20 mouse cellular contexts compared by ENCODE assay signal in genomic region chr2:161331850-161332365, GRCm38 (mm10).
A peak's percentile ranks its signal among the peaks of the same experiment; 100 is the strongest.
DNase-seq lines count a peak whose midpoint lies in the region; ATAC-seq and TF ChIP-seq lines count a peak whose summit lies in the region.
"Had no signal": no experiment of that assay in that cellular context is flagged by ENCODE, and none has a peak within 500 bp of the region (broad histone marks: within the 10 kb centered on the region; RNA-seq: fewer than 3 reads in every experiment).

No protein-coding gene starts in this region.

- no peak overlapping the region for H3K4me2 ChIP-seq in lung, embryonic 16.5 days (ENCODE audit: low read depth, low read length)
- no peak overlapping the region for H3K4me2 ChIP-seq in myocyte (ENCODE audit: low read depth)
- H3K4me2 ChIP-seq in kidney, embryonic 14.5 days (replicated peaks; ENCODE audit: low read depth, low read length), result no peak overlapping the region
- H3K4me2 ChIP-seq: heart, embryonic 12.5 days; hindbrain, embryonic 15.5 days; limb, embryonic 13.5 days; liver, embryonic 15.5 days; neural tube, embryonic 13.5 days had no signal

- no peak overlapping the region for H3ac ChIP-seq in myocyte (ENCODE audit: control insufficient read depth, insufficient read length)

- no peaks in the 10 kb centered on the region for H3K79me2 ChIP-seq in myocyte (ENCODE audit: control insufficient read depth, insufficient read depth)

- no peak for DNase-seq in frontal cortex, postnatal 10 days (ENCODE audit: low spot score in 2 of 2)
- DNase-seq in lung, adult 18-20 months, result peak; percentile 6 to 39
- DNase-seq in lung, adult 2 months, result no peak
- no peak for DNase-seq in left cerebral cortex, adult 8-10 months (ENCODE audit: low spot score in 2 of 2)
- DNase-seq: cerebellum, postnatal 36 days; gastrocnemius, postnatal 10 days; right cerebral cortex, postnatal 25 days had no signal

- no peak for TF ChIP-seq CTCF in lung, adult 2 months (IDR thresholded peaks at IDR 0.05; ENCODE audit: insufficient read depth, low read length)

- no peaks in the 10 kb centered on the region for H3K4me1 ChIP-seq in lung, adult 2 months (ENCODE audit: control insufficient read depth, insufficient read depth, low read length)
- no peaks in the 10 kb centered on the region for H3K4me1 ChIP-seq in lung, embryonic 16.5 days (replicated peaks; ENCODE audit: control insufficient read depth, insufficient read depth, low read length)
- no peaks in the 10 kb centered on the region for H3K4me1 ChIP-seq in kidney, embryonic 14.5 days (ENCODE audit: control insufficient read depth, insufficient read depth, low read length)
- H3K4me1 ChIP-seq: heart, embryonic 12.5 days; liver, embryonic 15.5 days had no signal

- WGBS in lung, adult 2 months, result 59% methylated on average over 10 of the region's 10 CpGs
- 45% methylated on average over 10 of the region's 10 CpGs for WGBS in lung, embryonic 16.5 days
- 88% methylated on average over 10 of the region's 10 CpGs for WGBS in kidney, embryonic 14.5 days

- no peak for TF ChIP-seq POLR2A in lung, adult 2 months (IDR thresholded peaks at IDR 0.05; ENCODE audit: borderline replicate concordance, extremely low read depth, low read depth, low read length)
- no peak for TF ChIP-seq POLR2A in myocyte (IDR thresholded peaks at IDR 0.05; ENCODE audit: insufficient read length, low read depth)

- peak; percentile 62 for ATAC-seq in frontal cortex, adult (ENCODE audit: low TSS enrichment)
- peak; percentile 92 for ATAC-seq in lung, embryonic 16.5 days (ENCODE audit: low read depth)
- ATAC-seq in kidney, embryonic 14.5 days (ENCODE audit: low FRiP score, low TSS enrichment), result no peak
- ATAC-seq: intestine, postnatal 0 days had no signal

- H3K36me3 ChIP-seq in lung, embryonic 16.5 days (ENCODE audit: control insufficient read depth, insufficient read depth, low read length), result no peaks in the 10 kb centered on the region
- H3K36me3 ChIP-seq in myocyte (ENCODE audit: control insufficient read depth, insufficient read depth), result no peaks in the 10 kb centered on the region
- H3K36me3 ChIP-seq in kidney, embryonic 14.5 days (ENCODE audit: control insufficient read depth, insufficient read depth, low read length), result no peaks in the 10 kb centered on the region
- H3K36me3 ChIP-seq: heart, embryonic 12.5 days; hindbrain, embryonic 15.5 days; limb, embryonic 13.5 days; liver, embryonic 15.5 days; neural tube, embryonic 13.5 days had no signal

- H3K27ac ChIP-seq in lung, embryonic 16.5 days (ENCODE audit: low read length), result no peak overlapping the region
- H3K27ac ChIP-seq in kidney, embryonic 14.5 days (ENCODE audit: low read depth, low read length), result no peak overlapping the region
- H3K27ac ChIP-seq: kidney, postnatal 0 days; layer of hippocampus, adult 2 months; left cerebral cortex, adult 2 months; limb, embryonic 13.5 days; liver, embryonic 15.5 days; neural tube, embryonic 13.5 days had no signal

- peaks cover 2% of the 10 kb centered on the region; the same call in 1 of the 2 replicates for H3K9me3 ChIP-seq in lung, embryonic 16.5 days (ENCODE audit: control insufficient read depth, low read length)
- no peaks in the 10 kb centered on the region for H3K9me3 ChIP-seq in kidney, embryonic 14.5 days (ENCODE audit: control insufficient read depth, low read length)
- H3K9me3 ChIP-seq: hindbrain, embryonic 15.5 days; limb, embryonic 13.5 days; liver, embryonic 15.5 days had no signal

- H3K27me3 ChIP-seq in lung, embryonic 16.5 days (ENCODE audit: control insufficient read depth, insufficient read depth, low read depth, low read length), result peaks cover 2% of the 10 kb centered on the region; the same call in 1 of the 2 replicates
- H3K27me3 ChIP-seq in myocyte (ENCODE audit: control insufficient read depth, insufficient read depth, insufficient read length), result no peaks in the 10 kb centered on the region
- no peaks in the 10 kb centered on the region for H3K27me3 ChIP-seq in kidney, embryonic 14.5 days (ENCODE audit: control insufficient read depth, insufficient read depth, low read length)
- H3K27me3 ChIP-seq: heart, embryonic 12.5 days; hindbrain, embryonic 15.5 days; limb, embryonic 13.5 days; liver, embryonic 15.5 days; neural tube, embryonic 13.5 days had no signal

- no peak overlapping the region for H3K4me3 ChIP-seq in lung, adult 2 months (replicated peaks; ENCODE audit: extremely low read depth, low read depth, low read length)
- no peak overlapping the region for H3K4me3 ChIP-seq in lung, embryonic 16.5 days (ENCODE audit: low read length)
- H3K4me3 ChIP-seq in myocyte, result no peak overlapping the region
- no peak overlapping the region for H3K4me3 ChIP-seq in kidney, embryonic 14.5 days (ENCODE audit: low read length)
- H3K4me3 ChIP-seq: heart, embryonic 12.5 days; hindbrain, embryonic 15.5 days; layer of hippocampus, adult 2 months; left cerebral cortex, adult 2 months; limb, embryonic 13.5 days; liver, embryonic 15.5 days; neural tube, embryonic 13.5 days had no signal

- H3K9ac ChIP-seq in lung, embryonic 16.5 days (ENCODE audit: low read length), result no peak overlapping the region
- H3K9ac ChIP-seq in kidney, embryonic 14.5 days (ENCODE audit: low read depth, low read length), result no peak overlapping the region
- H3K9ac ChIP-seq: heart, embryonic 12.5 days; hindbrain, embryonic 15.5 days; limb, embryonic 13.5 days; liver, embryonic 15.5 days; neural tube, embryonic 13.5 days had no signal

TF ChIP-seq in myocyte, 11 proteins besides CTCF, POLR2A, EP300 and RAD21:
- no peak for TF ChIP-seq TCF3 (IDR thresholded peaks at IDR 0.05; ENCODE audit: insufficient read length, low read depth)
- no peak for TF ChIP-seq POLR2AphosphoS2 (IDR thresholded peaks at IDR 0.05; ENCODE audit: insufficient read length, low read depth)
- TF ChIP-seq USF1 (IDR thresholded peaks at IDR 0.05; ENCODE audit: low read depth), result no peak
- no peak for TF ChIP-seq REST (IDR thresholded peaks at IDR 0.05; ENCODE audit: insufficient read depth, insufficient read length)
- peak in 2 of 3 experiments; percentile 62 to 66 for TF ChIP-seq MYOD1 (IDR thresholded peaks at IDR 0.05; ENCODE audit: control insufficient read depth in 1 of 3, insufficient read length in 2 of 3, low read depth in 2 of 3)
- no peak for TF ChIP-seq TCF12 (IDR thresholded peaks at IDR 0.05; ENCODE audit: insufficient read depth, poor library complexity, severe bottlenecking)
- 0 out of 2 replicates have a peak, but pooled peaks have one; percentile 19 for TF ChIP-seq CEBPB (IDR thresholded peaks at IDR 0.05; ENCODE audit: insufficient read depth, poor library complexity, severe bottlenecking)
- TF ChIP-seq SRF (IDR thresholded peaks at IDR 0.05; ENCODE audit: control insufficient read depth, insufficient read length, low read depth), result no peak
- peak in 2 of 3 experiments; percentile 33 to 73 for TF ChIP-seq MYOG (IDR thresholded peaks at IDR 0.05; ENCODE audit: control insufficient read depth in 1 of 3, insufficient read depth in 1 of 3, insufficient read length in 2 of 3, low read depth in 2 of 3)
- no peak for TF ChIP-seq MAX (IDR thresholded peaks at IDR 0.05; ENCODE audit: low read depth)
- TF ChIP-seq E2F4 (IDR thresholded peaks at IDR 0.05; ENCODE audit: insufficient read depth), result no peak

Comparison
In these comparisons a context has a peak if more than half of its experiments do, and no peak if none do; other contexts are left out.
1. DNase-seq: peak in lung, adult 18-20 months (2 of 2); none in frontal cortex, postnatal 10 days (0 of 2), lung, adult 2 months (single experiment) and left cerebral cortex, adult 8-10 months (0 of 2).